Mouse (Mus musculus) kidney, adult 18-20 months (tissue): ENCODE measurements at regions not wholly inside any gene's neighbourhood (a gene's known extent, or its start where the extent isn't known, plus 50 kb on each side); places are given as distances from the start of the nearest gene placed in this dataset.
"Not testable (repeated sequence)": the region's sequence is repeated elsewhere in the genome, so short reads cannot be mapped to it uniquely, and the experiment has no call there.

ENCODE experiments used
- DNase-seq: peaks from one replicate; pipeline ENCODE4 v3.0.0; 2021

DNA sequence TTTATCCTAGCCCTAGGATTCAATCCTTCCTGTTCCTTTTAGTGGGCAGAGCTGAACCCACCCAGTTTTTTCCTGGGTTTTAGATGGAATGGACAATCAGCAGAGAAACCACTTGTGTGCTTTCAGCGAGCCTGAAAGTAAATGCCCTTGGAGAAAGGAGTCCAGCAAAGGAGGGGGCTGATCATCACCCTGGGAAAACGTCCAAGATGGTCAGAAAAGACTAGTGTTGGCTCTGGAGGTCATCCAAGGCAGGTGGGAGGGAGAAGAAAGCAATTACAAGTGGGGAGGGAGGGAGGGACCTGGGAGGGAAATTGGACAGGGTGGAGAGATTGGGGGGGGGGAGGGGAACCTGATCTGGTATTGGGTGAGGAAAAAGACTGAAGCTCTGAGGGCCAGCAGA, 55.6 kb upstream of the Zfp366 start:
- DNase-seq = no peak

DNA sequence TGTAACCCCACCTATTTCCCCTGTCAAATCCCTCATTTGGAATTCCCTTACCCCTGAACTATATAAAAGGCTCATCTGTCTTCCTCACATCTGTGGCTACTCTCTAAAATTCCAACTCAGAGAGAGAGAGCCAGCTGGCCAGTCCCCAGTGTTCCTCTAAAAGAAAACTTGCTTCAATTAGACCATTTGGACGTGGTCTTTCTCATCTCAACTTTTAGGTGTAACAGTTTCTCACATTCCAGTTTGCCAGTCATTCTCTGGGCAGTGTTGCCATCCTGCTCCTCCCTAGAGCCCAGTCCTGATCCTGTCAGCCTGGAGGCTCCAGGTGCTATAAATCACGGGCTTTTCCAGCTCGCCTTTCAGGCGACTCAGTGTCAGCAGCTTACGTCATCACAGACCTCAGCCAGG, 56.3 kb upstream of the Zfp366 start:
- no peak for DNase-seq

DNA sequence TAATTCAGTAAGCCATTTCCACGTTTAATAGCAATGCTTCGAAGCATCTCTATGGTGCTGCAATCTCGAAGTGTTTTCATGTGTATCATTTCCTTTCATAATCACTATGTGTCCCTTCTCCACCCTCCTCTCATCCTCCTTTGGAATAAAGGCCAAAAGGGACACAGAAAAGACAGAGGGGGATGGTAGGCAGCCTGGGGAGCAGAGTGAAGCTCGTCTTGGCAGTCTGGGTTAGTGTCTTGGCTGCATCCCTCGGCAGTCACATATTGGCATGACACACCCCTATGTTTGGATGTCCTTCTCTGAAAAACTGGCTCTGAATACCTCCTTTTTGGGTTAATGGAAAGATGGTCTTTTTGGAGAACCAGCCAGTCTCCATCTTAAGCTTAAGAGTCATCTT, 56.9 kb upstream of the Zfp366 start:
- DNase-seq = no peak

DNA sequence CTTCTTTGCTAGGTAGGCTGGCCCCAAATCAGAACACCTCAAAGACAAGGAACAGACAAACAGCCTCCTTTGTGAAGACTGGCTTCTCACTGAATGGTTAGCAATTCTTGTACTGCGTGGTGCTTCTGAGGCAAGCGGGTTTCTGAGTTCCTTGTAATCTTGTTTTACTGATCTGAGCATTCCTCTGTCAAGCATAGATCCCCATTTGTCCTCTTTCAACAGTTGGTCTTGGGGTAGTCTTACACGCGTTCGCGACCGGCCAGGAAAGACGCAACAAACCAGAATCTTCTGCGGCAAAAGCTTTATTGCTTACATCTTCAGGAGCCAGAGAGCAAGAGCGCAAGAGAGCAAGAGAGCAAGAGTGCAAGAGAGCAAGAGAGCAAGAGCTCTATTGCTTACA, 57.7 kb upstream of the Zfp366 start:
- not testable (repeated sequence) for DNase-seq

DNA sequence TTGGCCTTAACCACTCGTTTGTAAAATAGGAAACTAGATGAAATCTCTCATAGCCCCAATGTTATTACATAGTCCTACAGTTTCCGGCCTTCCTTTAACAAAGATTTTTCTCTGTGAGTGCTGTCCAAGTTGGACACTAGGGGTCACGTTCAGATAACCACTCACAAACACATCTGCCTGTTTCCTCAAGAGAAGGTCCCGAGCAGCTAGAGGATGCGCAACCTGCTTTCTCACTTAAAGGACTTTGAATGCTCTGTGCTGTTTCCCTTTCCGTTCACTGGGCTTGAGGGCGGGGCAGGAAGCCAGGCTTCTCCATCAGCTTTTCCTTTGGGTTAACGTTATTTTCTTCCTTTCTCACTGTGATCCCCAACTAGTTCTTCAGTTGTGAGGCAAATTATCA, 58.1 kb upstream of the Zfp366 start:
- DNase-seq = no peak

DNA sequence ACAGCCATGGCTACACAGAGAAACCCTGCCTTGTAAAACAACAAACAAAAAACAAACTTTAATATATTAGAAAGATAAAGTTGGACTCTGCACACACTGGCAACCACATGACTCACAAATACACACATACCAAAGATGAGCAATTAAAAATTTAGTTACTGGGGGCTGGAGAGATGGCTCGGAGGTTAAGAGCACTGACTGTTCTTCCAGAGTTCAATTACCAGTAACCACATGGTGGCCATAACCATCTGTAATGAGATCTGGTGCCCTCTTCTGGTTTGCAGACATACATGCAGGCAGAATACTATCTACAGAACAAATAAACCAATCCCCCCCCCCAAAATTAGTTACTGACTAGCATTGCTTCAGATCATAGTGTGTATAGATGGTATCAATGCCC, 58.7 kb upstream of the Zfp366 start:
- no peak for DNase-seq

DNA sequence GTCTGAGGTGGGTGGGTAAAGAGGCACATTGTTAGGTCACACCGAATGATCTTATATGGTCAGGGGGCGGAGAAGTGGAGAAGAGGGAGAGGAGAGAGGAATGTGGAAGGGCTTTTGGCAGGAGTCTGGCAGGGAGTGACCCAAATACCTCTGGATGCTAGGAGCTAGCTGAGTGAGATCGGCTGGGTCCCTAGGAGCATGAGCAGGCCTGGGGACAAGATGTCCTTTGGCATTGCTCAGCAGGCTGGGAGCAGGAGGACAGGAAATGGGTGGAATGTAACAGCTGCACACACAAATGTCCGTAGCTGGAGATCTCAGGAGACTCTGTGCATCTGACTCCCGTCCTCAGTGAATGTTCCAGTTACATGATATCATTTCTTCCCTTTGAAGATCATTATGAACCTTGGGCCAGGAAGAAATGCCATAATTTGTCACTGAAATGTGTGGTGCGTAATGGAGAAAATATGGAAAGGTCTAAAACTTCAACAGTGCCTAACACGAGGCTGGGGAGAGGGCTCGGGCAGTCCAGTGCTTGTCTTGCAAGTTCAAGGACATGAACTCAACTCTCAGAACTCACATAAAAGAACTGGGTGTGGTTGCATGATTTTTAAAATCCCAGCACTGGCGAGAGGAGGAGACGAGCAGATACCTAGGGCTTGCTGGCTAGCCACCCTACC, 59.6 kb upstream of the Zfp366 start:
- DNase-seq = peak; percentile 47

DNA sequence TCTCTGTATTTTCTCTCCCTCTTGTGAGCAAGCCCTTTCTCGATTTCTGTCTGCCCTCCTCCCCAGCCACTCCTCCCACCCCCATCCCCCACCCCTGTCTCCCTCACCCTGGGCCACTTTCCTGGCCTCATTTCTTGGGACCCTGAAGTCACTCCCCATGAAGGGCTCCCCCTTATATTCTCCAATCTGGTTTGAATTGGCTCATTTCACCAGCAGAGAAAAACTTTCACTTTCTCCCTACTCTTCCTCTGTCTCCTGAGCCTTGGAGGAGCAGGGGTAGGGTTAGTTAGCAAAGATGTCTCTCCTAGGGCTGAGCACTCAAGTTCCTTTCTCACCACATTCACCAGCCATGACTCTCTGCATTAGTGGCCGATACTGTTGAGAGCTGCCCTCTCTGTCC, 60.5 kb upstream of the Zfp366 start:
- no peak for DNase-seq

DNA sequence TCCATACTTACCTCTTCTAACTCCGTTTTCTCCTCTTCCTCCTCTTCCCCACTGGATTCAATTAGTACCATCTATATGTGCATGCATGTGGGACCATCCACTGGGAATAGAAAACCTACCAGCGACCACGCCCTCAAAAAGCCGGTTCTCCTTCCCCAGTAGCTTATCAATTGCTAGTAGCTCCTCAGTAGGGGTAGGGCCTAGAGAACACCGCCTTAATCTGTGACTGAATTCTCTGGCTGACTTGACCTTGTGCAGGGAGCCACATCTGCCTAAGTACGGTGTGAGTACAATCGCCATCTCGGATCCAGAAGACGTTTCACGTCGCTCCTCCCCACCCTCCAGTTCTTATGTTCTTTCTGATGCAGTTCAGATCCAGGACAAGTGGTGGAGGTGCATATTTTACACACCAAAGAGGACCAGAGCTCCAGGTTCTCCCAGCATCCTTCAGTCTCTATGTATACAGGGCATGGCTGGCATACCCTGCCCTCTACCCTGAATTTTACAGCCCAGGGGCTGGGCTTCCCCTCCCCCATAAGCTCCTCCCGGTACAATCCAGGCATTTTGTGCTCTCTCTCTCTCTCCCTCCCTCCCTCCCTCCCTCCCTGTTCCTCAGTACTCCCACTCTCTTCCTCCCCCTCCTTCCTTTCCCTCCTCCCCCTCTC, 61.0 kb upstream of the Zfp366 start:
- no peak for DNase-seq

DNA sequence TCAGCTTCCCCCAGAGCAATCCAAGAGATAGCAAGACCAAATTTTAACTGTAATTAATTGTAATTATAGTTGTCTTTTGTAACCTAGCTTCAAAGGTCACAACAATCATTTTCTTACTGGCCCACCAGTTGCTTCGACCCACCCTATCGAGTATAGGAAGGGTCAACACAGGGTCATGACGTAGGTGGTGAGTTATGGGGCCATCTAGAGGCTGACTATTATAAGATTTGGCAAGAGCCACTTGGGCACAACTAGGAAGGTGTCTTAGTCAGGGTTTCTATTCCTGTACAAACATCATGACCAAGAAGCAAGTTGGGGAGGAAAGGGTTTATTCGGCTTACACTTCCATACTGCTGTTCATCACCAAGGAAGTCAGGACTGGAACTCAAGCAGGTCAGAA, 62.1 kb upstream of the Zfp366 start:
- DNase-seq = not testable (repeated sequence)

DNA sequence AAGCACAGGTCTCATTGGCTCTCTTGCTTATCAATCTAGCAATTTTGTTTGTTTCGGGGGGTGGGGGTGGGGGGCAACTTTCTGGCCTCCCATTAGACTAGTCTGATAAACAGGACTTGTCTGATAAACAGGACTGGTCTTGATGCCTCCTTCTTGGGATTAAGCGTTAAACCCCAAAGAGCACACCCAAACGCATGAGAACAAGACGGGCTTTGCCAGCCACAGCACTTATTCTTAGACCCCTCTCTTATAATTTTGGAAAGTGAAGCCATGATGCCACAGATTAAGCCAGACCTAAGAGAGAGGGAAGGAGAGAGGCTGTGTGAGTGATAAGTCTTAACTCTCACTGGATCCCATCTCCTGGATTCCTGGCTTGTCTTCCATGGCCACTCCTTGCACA, 63.5 kb upstream of the Zfp366 start:
- DNase-seq = no peak

DNA sequence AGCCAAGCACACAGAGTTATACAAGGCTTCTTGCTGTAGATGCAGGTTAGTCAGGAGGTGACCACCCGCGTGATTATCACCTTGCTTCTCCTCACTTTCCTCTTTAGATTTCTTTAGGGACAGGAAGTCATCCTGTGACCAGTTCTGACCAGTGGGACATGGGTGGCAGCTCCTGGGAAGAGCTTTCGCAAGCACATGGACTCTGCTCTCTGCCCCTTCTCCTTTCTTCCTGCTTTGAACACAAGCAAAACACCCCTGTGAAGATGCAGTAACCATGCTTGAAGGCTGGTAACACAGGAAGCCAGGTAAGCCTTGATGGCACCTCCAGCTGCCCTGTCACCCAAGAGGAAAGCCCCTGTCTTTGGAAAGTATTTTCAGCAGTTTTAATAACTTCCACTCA, 64.7 kb upstream of the Zfp366 start:
- peak; percentile 18 for DNase-seq

DNA sequence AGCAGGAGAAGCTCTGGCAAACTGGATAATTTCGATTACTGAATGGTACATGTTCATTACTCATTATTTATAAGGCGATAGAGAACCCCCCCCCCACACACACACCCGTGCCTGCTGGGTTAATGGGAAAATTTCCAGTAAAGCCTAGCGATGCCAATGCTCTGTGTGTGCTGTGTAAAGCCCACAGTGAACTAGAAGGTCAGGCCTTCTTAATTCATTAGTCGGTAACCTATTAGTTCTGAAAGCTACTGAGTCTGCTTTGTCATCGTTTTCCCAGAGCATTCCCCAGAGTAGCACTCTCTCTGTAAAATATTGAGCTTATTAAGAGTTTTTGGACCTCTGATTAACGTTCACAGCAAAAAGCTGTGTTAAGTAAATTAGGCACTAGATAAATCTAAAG, 65.7 kb upstream of the Zfp366 start:
- DNase-seq = no peak

DNA sequence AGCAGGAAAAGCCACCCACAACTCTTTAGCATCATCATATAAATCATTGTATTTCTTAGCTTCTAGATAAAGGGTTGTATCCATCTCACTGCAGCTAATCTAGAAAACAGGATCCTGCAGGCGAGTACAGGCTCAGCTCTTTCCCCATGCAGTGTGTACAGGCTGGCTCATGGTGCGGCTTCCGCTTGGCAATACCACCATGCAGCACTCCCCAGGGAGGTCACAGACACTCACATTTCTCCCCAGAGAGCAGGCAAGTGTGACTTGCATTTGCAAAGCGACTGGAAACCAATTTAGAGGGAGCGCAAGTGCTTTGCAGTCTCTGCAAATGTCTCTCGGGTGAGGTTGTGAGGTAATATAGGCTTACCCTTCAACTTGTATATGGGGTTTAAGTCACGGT, 69.1 kb upstream of the Zfp366 start:
- DNase-seq = no peak

DNA sequence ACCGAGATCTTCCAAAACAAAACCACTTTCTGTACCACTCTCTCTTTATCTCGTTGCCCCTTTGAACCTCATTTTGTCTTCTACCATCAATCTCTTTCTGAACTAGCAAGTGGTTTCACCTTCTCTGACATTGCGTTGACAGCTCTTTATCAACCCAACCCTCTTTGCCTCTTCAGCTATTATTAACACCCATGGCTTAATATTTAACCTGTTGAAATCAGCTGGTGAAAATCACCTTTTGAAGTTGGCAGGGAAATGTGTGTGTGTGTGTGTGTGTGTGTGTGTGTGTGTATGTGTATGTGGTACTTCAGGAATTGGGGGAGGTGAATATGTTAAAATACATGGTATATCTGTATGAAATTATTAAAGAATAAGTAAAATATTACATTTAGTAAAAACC, 70.1 kb upstream of the Zfp366 start:
- DNase-seq = no peak

DNA sequence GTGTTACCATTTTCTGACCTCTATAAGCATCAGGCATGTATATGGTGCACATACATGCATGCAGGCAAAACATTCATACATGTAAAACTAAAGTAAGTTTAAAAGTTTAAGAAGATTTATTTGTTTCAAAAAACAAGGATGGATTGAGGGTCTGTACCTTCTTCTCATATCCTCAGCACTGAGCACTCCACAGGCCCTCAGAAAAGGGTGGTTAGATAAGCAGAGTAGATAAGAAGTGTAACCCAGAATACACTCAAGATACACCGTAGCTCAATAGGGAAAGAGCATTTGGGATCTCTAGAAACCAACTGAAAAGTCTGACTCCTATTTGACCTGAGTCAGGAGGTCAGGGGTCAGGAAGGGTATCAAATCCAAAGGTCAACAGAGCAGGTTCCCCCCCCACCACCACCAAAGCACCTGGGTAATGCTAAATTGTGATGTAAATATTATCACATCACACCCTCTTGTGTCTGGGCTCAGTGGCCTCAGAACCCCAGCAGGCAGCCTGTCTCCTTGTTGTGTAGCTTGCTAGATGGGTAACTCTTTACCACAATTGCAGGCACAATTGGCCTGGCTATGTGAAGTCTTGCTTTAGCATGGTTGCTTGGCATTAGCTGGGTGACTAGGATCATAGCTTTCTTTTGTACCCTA, 72.8 kb upstream of the Zfp366 start:
- no peak for DNase-seq

DNA sequence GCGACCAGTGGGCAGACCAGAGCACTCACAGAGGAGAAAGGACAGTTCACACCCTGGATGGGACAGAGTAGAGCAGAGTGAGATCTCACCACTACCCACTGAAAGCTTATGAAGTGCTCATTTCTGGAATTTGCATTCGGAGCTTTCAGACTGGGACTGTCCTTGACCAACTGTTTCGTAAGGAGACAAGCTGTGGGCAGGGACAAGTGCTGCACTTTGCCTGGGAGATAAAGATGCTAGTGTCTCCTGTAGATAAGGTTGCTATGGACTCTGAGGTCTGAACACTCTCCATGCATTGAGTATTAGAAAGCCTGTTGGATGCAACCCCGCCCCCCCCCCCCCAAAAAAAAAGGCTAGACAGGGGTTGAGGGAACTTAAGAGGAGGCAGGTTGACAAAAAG, 76.6 kb upstream of the Zfp366 start:
- no peak for DNase-seq

DNA sequence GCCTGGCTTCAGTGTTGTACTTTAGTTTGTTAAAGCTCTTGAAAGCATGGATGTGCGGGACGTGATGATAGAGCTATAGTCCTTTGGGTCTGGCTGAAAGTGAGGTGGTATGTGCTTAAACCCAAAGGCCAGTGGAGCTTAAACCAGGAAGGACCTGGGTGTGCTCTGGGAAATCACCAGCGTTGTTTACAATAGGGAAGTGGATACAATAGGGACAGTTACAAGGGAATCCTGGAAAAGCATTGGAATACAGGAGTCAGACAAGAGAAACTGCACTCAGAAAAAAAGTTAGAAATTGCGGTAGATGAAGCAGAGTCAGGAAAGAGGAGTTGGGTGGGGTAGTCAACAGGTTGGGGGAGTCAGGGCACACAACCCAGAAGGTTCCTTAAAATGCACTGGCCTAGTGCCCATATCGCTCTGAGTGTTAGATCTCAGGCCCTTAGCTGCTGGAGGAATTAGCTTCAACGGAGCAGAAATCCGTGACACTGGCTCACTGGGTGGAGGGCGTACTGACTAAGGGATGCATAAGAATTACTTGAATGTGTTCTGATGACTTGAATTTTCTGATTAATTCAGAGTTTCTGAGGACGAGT, 82.4 kb upstream of the Zfp366 start:
- DNase-seq = no peak

DNA sequence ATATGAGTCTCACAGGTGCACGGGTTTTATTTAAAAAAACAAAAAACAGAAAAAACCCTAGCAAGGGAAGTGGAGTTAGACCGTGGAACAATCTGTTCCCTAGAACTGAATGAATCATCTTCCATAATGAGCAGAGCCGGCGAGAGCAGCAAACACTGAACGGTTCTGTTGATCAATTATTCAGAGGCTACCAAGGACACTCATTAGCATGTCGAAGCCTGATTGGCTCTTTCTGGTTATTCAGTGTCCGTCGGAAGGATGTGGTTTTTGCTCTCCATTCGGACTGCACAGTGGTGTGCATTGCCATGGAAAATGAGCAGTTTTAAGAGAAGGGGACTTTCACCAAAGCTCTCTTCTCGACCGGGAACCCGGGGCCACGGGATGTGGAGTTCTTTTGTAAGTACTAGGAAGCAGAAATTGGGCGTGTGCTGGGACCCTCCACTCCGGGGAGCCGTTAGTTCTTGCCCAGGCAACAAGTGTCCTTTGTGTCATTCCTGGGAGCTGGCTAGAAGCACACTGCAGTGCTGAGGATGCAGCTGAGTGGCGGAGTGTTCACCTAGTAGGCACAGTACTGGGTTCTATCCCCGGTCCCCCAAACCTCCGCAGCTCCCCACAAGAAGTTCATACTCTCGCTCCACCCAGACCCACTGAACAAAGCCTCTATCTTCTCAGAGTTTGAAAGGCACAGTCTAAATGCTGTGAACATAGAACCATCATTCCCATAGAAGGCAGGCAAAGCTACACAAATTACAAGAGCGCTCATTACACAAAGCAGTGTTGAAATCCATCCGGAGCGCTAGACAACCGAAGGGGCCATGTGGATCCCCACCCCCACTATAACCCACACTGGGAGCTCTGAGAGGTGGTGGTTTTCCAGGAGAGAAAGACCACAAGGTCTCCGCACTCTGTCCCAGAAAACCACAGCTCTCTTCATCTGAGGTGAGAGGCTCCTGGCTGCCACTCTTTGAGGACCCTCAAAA, 83.9 kb upstream of the Zfp366 start:
- DNase-seq = no peak

DNA sequence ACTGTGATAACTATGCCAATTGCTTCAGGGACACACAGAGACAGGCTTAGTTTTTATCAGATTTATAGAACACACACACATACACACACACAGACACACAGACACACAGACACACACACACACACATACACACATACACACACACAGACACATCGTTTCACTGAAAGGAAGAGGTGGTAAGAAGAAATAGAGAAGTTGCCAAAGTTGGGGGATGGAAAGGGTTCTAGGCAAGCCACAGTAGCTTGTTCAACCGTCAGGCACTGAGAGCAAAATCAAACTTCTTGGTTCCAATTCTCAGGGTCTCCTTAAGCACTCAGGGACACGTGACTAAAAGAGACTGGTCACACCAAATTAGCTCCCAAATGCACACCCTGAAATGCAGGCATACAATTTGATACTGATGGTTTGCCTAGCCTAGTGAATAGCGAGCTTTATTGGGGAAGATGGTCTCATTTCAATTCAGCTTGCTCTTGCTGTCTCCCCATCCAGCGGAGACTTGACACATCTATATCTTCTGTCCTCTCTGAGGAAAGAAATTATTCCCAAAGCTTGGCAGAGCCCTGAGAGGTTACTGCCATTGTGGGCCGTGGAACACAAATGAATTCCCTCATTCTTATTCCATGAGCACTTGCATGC, 84.7 kb upstream of the Zfp366 start:
- no peak for DNase-seq

DNA sequence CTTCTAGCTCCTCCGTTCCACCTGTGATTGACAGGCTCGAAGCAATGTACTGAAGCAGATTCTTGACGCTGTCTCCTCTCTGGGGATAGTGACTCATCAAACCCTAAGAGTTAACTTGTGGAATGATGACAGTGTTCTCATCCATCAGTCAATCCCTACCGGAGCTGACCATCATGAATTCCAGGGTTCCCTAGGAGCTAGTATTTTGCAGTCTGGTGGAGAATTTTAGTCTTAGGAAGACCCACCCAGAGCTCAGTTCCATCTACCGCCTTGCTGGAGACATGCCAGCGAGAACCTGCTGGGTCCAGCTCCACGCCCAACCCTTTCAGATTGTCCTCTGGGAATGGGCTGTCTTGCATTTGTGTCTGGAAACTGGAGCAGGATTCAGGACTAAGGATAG, 85.4 kb upstream of the Zfp366 start:
- DNase-seq = no peak
